Mouse (Mus musculus) large intestine, adult 2 months (tissue): Measurements from ENCODE around the gene Smurf1. TPM values are rescaled to one million over a fixed set of nuclear protein-coding genes. Genes with fewer than 3 reads are reported as not detected.

ENCODE experiments used
- DNase-seq: peaks from one replicate; pipeline ENCODE4 v3.0.0-alpha.2; 2012; ENCODE audit warnings: low read depth, low spot score
- WGBS: fragments of 180-500 bp; shearing (Covaris S2); methylation state at CpG from one replicate; pipeline ENCODE4 v1.1.7; 2018; 5-methylcytosine and 5-hydroxymethylcytosine counted together
- polyA plus RNA-seq: library from polyadenylated mRNA; depleted of rRNA; stranded (reverse); fragments of >200 nt; gene quantifications from 2 replicates; pipeline ENCODE4 v1.2.3, GENCODE M21; 2012; rRNA removed

The Smurf1 gene
- polyA plus RNA-seq, result 11.6 and 15.9 TPM in 2 replicates

DNA sequence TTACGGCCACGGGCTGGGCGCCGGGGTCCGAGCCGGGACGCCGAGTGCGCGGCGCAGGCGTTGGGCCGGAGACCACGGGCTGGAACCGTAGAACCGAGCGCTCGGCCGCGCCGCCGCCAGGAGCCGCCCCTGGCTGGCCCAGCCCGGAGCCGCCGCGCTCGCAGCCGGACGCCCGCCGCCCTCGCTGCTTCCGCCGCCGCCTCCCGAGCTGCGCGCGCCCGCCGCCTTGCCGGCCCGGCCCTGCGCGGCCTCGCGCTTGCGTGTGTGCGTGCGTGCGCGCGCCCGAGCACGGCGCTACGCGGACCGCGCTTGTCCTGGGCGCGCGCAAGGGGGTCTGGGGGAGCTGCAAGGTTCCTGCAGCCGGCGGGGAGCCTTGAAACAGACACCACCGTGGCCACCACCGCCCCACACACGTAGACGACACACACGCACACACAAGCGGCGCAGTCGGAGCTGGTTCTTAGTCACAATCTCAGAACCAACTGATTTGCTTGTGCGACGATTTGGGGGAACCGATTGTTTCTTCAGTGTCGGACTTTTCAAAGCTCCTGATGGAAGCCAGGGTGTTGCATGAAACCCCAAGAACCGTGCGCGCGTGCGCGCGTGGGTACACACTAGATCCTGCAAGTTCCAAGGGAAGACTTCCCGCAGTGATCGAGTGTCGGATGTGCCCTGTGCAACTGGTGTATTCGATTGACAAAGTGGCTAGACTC lies at the start of gene Smurf1:
TSS of gene Smurf1 (minus strand) at position 209 of the 713 bp plus-strand sequence.
- no peak for DNase-seq
- WGBS, result 2% methylated on average over 89 of the region's 89 CpGs

DNA sequence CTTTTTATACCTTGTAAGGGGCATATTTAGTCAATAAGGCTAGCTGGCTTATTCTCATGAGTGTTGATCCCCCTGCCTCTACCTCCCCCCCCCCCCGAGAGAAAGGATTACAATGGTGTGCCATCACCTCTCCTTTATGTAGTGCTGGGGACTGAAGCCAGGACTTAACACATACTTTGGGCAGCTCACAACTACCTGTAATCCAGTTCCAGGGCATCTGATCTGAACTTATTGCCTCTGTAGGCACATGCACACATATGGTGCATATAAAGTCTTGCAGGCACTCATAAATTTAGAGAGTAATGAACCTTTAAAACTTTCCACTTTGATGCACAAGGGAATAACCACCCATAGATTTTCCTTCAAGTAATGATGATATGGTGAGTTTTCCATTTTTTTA lies 48.6 kb upstream of the Smurf1 start:
- WGBS, result 72% methylated on average over 1 of the region's 1 CpGs
- DNase-seq, result no peak

DNA sequence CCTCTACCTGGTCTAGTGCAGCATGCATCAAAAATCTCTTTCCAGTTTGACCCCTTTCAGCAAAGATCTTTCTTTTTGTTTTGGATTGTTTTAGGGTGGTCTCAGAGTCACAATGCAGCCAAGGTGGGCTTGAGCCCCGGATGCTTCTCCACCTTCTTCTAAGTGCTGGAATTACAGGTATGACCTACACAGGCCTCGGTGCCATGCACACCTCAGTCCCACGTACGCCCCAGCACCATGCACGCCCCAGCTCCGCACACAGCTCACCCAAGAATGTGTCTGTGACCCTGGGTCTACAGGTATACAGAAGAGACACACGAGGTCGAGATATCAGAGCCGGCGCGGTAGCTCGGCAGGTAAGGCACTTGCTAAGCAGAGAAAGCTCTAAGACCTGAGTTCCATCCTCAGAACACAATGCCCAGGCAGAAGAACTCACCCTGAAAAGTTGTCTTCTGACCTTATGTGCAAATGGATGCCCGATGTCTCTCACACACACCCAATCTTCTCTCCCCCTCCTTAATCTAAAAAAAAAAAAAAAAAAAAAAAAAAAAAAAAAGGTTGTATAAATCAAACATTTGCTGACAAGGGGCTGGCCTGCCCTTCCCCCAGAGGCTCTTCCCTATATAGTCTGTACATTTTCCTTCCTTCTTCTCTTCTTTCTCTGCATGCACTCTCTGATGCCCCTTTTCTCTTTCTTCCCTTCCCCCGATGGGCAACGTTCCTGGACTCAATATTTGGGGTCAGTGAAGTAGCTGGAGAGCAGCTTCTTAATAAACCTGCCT lies 43.4 kb upstream of the Smurf1 start:
- WGBS, result 82% methylated on average over 15 of the region's 15 CpGs
- no peak for DNase-seq

DNA sequence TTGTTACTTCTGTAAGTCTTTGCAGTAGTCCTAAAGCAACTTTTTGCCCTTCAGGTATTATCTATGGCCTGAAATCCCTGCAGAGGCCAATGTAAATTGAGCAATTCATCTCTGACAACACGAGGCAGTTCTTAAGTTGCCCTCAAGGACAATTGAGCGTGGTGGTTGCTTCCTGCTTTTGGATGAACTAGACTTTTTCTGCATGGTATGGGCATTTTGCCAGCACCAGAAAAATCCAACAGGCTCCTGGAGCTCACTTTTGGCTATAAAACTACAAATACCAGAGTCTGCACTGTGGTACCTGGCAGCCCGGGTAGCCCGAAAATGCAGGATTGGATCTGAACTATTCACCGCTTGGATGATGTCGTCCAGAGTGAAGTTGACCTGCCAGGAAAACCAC lies 39.9 kb upstream of the Smurf1 start:
- 61% methylated on average over 6 of the region's 6 CpGs for WGBS

DNA sequence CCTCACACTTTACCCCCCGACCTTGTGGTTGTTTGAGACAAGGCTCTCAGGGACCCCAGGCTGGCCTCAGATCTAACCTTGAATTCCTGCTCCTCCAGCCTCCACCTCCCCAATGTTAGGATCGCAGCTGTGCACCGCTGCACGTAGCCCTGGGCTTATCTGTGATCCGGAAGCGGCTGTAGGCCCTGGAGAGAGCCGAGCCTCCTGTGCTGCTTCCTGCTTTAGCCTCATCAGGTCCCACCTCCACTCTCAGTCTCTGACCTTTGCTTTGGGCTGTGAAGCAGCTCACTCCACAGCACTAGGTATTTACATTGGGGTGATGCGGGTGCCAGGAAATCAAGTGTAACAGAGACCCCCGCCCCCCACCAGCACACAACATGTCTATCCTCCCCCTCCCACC lies 38.8 kb upstream of the Smurf1 start:
- 71% methylated on average over 9 of the region's 9 CpGs for WGBS
- no peak for DNase-seq

More for the DNA sequence above, 39.9 kb upstream of the Smurf1 start:
- DNase-seq, result no peak

DNA sequence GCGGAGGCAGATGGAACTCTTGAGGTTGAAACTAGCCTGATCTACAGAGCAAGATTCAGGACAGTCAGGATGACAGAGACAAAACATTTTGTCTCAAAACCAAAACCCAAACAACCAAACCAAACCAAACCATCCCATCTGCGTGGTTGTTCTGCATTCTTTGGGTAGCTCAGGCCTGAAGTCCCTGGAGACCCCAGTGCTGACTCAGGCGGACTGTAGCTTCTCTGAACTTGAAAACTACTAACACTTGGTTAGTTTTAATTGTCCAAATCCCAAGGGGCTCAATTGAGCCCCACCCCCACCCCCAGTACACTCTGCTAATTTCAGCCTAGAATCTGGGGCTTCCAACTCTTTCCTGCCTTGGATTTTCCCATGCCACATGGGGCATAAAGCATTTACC lies 37.7 kb upstream of the Smurf1 start:
- 86% methylated on average over 3 of the region's 3 CpGs for WGBS
- no peak for DNase-seq

DNA sequence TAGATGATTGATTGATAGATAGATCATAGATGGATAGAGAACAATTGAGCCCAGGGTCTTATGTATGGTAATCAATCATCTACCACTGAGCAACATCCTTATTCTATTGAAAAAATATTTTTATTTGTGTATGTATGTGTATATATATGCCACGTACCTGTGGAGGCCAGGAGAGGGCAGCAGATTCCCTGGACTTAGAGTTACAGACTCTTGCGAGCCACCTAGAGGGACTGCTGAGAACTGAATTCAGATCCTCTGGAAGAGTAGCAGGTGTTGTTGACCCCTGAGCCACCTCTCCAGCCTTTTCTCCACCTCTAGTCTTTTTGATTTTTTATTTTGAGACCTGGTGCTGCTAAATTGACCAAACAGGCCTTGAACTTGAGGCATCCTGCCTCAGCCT lies 32.8 kb upstream of the Smurf1 start:
- DNase-seq, result no peak
- WGBS, result 46% methylated on average over 2 of the region's 2 CpGs

DNA sequence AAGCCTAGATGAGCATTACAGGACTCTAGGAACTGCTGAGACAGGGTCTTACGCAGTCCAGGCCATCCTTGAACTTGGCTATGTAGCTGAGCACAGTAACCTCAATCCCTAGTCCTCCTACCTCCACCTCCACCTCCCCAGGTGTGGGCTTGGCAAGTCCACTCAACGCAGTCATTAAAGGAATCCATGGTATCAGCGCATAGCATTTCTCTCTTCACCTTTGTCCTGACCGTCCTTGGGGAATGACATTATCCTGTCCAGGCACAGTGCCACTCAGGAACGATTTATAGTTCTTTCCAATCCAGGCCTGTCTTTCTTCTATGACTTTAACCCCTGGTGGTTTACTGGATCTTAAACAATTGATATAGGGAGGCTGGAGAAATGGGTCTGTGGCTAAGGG lies 24.8 kb upstream of the Smurf1 start:
- 41% methylated on average over 5 of the region's 5 CpGs for whole genome bisulfite sequencing
- DNase-seq, result no peak

DNA sequence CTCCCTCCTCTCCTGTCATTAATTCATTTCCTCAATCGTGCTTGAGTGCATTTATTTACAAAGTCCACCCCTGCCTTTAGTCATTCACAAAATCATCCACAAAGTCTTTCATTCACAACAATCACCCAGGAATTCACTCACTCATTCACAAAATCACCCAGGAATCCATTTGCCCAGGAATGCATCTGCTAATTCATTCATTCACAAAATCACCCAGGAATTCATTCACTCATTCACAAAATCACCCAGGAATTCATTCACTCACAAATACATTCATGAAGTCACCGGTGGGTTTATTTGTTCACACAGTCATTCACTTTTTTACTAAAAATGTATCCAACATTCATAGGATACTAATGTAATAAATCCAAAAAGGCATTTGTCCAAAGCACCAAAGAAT lies 24.4 kb upstream of the Smurf1 start:
- no peak for DNase-seq
- 64% methylated on average over 2 of the region's 2 CpGs for WGBS

DNA sequence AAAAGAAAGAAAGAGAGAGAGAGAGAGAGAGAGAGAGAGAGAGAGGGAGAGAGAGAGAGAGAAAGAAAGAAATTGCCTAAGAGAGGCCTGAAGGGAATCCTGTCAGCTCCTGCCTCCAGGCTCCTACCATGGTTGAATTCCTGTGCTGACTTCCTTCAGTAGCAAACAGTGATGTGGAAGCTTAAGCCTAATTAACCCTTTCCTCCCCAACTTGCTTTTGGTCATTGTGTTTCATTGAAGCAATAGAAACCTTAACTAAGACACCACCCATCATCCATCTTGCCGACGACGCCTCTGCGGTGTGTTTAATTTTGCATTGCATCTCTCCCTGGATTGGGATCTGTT lies 23.4 kb upstream of the Smurf1 start:
- WGBS, result 79% methylated on average over 4 of the region's 4 CpGs
- no peak for DNase-seq

DNA sequence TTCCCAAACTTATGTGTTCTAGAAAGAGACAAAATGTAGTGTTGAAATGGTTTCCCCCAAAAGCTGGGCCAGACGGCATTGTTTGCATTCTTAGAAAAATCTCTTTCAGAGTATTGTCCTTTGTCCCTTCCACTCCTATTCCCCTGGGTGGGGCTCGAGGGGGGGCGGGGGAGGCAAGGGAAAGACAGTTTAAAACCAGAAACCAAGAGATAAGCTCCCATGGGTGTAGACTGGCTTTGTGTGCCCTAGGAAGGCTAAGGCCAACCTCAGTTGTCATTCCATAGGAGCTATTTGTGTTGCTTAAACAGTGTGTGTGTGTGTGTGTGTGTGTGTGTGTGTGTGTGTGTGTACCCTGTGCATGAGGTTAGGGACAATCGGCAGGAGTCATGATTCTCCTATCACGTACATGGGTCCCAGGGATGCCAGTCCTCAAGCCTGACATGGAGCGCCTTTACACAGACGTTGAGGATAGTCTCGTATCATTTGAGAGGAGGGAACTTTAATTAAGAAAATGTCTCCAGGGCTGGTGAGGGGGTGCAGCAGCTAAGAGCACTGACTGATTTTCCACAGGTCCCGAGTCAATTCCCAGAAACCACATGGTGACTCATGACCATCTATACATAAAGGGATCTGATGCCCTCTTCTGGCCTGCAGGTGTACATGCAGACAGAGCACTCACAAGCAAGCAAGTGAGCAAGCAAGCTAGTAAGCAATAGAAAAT lies 22.9 kb upstream of the Smurf1 start:
- no peak for DNase-seq
- 29% methylated on average over 9 of the region's 9 CpGs for WGBS

DNA sequence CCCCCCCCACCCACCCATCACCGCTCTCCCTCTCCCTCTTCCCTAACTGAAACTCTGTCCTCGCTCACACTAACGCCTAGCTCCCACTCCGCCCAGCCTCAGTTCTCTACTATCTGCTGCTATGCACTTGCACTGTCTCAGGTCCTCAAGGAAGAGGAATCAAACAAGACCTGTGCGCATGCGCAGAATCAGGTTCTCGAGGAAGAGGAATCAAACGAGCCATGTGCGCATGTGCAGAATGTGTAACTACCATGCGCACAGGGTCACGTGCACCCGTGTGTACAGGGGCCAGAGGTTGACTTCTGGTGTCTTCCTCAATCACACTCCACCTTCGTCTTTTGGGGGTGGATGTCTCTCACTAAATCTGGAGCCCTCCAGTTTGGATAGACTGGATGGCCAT lies 21.9 kb upstream of the Smurf1 start:
- 87% methylated on average over 13 of the region's 13 CpGs for WGBS
- no peak for DNase-seq

DNA sequence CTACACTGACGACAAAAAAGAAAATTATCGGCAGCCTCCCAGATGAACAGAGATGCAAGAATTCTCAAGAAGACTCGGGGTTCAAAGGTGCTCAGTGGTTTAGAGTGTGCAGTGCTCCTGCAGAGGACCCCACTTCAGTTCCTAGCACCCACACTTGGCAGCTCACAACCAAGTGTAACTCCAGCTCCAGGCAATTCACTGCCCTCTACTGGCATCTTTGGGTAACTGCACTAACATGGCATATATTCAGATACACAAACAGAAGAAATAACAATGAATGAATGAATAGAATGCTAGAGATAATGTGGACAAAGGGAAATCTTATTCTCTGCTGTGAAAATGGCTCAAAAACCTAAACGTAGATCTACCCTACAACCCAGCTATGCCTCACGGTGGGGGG lies 19.2 kb upstream of the Smurf1 start:
- 95% methylated on average over 5 of the region's 5 CpGs for WGBS
- DNase-seq, result no peak

DNA sequence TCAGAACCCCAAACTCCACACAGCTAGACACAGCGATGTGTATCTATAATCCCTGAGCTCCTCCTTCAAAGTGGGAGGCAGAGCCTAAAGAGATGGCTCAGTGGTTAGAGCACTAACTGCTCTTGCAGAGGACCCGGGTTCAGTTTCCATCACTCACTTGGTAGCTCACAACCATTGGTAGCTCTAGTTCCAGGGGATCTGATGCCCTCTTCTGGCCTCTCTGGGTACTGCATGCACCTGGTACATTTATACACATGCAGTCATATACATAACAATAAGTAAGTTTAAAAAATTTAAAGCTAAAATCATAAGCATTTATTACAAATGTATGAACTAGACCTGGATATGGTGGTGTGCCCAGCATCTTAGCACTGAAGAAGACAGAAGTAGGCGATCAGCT lies 17.6 kb upstream of the Smurf1 start:
- WGBS, result 95% methylated on average over 3 of the region's 3 CpGs
- no peak for DNase-seq

DNA sequence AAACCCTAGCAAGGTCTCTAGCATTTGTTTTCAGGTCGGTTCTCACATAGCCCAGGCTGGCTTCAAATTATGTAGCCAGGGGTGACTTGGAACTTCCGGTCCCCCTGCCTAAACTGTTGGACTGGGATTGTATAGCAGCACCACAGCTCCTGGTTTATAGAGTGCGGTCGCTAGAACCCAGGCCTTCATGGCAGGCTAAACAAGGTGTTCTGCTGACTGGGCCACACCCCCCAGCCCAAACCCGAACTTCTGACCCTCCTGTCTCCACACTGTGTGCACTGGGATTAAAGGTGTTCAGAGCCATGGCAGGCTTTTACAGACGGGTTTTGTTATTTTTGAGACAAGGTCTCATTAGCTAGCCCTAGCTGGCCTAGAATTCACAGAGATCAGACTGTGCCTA lies 13.5 kb upstream of the Smurf1 start:
- WGBS, result 34% methylated on average over 6 of the region's 6 CpGs
- DNase-seq, result no peak

DNA sequence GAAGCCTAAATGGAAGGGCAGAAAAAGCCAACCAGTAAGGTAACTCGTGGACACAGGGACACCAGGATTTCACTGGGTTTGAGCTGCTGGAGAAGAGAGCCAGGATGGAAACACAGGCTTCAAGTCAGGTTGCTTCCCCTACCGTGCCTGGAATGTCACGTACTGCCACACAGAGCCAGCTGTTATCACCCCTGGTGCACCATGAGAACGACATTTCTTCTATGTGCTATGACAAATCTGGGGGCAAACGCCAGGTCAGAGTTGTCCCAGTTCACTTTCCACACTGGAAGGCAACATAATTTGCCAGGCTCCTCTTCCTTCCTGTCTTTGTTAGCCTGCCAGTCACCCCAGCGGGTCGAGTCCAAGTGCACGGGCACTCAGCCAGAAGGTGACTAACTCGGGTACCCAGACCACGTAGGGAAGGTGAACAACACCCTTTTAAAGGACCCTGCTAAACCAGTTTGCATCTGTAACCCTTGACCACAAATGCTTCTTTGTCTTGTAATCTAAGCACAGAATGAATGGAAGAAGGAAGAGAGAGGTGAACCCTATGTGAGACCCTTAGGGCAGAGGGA lies 13.0 kb upstream of the Smurf1 start:
- 24% methylated on average over 10 of the region's 10 CpGs for WGBS
- peak; percentile 69 for DNase-seq

DNA sequence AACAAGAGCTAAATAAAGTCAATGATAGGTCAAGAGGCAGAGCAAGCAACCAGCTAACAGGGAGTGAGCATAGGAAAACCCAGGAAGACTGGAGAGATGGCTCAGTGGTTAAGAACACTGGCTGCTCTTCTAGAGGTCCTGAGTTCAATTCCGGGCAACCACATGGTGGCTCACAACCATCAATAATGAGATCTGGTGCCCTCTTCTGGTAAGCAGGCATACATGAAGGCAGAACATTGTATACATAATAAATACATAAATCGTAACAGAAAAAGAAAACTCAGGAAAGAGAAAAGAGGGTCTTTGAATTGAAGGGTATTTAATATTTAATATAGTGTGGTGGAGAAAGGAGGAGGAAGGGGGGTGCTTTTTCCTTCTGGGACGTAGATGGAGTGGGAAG lies 5.6 kb upstream of the Smurf1 start:
- no peak for DNase-seq
- 82% methylated on average over 3 of the region's 3 CpGs for WGBS

DNA sequence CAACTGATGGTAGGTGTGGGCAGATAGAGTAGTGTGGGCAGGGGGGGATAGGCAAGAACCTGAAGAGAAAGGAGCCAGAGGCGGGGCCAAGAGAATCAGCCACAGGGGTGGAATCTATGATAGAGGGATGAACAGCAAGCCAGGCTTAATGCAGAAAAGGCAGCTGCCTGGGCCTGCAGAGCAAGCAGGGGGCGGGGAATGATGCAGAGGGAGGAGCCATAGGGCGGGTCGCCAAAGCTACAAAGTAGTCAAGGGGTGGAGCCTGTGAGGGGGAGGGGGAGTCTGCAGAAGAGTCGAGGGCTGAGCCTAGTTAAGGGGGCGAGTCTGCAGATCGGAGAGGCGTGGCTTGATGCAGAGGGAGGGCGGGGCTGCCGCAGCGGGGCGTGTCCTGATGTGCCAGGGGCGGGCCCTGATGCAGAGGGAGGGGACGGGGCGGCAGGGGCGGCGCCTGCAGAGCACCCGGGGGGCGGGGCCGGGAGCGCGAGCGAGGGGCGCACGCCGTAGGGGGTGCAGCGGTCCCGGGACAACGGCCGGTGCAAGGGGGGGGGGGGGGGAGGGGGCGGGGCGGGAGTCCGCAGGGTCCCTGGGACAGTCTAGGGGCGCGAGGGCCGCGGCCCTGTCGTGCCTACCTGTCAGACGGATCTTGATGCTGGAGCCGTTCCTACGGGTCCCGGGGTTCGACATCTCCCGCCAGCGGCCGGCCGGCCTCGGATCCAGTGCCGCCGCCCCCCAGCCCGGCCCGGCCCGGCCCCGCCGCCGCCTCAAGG lies 592 bp downstream of the Smurf1 start:
- 1% methylated on average over 37 of the region's 56 CpGs for WGBS
- DNase-seq, result no peak

DNA sequence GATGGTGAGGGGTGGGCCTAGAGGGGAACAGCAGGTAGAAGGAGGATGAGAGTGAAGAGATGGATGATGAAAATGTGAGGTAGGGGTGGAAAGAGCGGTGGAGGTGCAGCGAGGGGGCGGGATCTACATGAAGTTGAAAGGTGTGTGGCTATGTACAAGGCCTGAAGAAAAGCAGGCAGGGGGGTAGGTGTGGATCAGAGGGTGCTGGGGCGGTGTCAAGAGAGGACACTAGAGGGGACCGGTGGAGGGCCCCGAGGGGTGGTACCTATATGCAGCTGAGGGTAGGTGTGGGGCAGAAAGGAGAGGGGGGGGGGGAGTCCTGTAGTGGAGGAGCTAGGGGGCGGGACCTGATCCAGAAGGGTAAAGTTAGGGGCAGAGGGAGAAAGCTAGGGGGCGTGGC lies 1.2 kb downstream of the Smurf1 start:
- 49% methylated on average over 8 of the region's 8 CpGs for WGBS
- no peak for DNase-seq

DNA sequence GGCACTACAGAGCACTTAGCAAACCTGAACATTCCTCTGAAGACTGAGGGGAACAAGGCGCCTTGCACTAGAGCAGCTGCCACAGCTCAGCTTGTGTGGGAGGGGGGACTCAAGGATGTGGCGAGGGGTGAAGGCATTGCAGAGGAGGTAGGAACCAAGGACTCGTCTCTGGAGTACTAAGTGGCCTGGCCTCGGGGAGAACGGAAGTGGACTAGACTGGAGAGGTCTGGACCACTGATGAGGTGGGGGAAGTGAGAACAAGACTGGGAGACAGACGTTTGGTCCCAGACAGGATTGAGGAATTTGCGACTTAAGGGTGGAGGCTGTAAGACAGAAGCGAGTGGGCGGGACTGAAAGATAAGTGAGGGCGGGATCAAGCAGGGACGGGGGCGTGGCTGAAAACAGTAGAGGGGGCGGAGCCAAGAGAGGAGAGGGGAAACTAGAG lies 1.8 kb downstream of the Smurf1 start:
- WGBS, result 15% methylated on average over 13 of the region's 13 CpGs
- no peak for DNase-seq
